Mouse (Mus musculus) left cerebral cortex, adult 9 months (tissue): Measurements from ENCODE around the gene B3glct.

ENCODE experiments used
- DNase-seq, 2 experiments: peaks; one replicate each; pipeline ENCODE4 v3.0.0; 2022; ENCODE audit warnings: low spot score in 2 of 2

Gene B3glct

DNA sequence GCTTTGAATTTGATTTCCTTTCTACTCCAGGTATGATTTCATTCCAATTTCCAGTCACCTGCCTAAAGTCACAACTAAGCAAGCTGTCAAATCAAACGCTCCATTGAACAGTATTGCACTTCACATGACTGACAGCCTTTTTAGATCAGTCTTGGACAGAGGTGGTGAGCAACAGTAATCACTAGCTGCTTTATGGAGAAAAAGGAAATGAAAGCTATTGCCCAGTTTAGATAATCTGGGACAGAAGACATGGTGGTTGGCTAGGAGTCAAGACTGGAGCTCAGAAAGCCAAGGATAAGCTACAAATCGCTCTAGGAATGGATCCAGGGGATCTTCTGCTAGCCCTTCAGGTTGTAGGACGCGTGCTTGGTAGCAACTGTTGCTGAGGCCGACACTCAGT is 14.6 kb upstream of the B3glct start:
- DNase-seq = no peak

DNA sequence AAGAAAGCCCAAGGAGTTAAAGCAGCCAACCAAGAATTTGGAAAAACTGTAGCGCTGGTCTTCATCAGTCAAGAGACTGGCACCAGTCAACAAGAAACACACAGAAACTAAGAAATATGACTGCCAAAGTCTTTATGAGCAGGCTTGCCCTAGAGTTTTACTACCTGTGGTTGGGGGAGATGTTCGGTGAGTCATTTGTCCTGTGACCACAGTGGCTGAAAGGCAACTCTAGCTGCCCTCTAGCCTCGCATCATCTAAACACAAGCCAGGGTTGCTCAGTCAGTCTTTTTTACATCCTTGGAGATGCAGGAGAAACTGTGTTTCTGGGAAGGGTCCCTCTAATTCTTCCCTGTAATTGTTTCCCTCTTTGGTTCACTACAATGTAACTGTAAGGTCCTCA is 834 bp upstream of the B3glct start:
- no peak for DNase-seq

DNA sequence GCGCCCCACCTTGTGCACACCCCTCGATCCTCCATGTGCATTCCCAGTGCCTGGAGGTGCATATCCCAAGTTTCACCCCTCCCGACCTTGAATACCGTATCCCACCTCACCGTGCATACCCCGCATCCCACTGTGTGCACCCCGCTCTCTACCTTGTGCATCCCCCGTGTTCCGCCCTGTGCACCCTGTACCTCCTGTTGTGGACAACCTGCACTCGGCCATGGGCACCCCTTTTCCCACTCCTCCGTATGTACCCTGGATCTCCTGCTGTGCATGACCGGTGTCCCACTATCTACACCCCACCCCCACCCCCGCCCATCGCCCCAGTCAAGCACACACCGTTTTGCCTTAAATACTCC is 939 bp downstream of the B3glct start:
- DNase-seq = no peak

DNA sequence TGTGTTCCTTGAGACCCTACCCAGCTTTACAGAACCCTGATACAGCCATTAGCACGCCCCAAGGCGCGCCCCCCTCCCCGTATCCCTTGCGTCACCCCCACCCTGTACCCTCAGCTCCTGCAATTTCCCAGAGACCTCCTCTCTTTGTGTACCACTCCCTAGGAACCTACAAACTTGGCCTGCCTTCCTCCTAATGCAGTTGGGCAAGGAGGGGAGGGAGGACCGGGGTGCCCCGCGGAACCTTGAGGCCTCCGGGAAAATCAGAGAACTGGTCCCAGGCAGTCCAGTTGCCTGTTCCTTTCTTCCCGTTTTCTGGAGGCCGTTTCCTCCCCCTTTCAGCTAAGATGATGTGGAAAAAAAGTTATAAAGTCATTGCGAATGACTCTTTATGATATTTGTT is 1.3 kb downstream of the B3glct start:
- DNase-seq = no peak

DNA sequence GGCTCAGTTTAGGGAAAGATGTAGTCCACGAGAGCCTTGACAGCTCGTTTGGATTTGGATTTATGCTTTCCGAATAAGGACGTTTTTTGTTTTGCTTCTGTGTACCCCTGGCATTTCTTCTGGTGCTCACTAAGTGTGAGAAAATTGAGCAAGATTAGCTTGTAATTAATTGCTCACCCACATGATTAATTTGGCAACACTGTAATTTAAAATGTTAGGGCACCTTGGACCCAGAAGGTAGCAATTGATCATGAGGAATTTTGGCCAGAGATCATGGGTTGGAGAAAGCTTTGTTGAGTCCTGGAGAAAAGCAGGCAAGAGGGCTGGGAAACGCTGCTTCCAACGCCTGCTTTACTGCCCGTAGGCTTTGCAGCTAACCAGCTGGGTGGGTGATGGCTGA is 1.9 kb downstream of the B3glct start:
- DNase-seq = no peak

DNA sequence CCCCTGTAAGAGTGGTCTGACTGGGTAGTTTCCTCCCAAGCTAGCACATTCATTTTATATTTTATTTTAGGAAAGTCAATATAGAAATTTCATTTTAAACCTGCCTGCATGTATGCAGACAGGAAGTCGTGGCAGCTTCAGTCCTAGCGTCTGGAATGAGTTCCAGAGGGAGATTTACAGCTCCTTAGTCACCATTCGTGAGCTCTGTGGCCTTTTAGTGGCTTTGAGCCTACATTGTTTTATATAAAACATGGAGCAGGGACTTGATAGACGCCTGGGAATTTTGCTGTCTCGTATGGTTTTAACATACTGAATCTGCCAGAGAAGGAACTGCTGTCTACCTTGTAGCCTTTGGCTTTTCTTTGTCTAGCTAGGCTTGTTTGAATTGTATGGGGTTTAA is 2.9 kb downstream of the B3glct start:
- DNase-seq = no peak

DNA sequence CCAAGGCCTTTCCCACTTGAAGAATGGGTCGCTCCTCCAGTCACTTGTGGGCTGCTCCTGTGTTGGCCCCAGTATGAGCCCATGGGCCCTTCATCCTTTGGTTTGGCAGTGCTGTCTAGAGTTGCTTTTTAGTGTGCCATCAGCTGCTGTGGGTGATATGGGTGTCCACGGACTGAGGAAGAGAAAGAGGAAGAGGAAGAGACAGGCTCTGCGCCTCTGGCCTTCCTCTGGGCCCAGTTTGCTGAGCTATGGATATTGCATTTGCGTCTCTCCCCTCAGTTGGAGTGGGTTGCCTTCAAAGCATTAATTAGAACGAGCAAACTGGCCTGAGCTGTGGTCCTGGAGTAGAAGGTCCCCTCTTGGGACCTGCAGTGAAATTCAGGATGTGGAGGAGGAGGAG is 11.8 kb downstream of the B3glct start:
- no peak for DNase-seq

DNA sequence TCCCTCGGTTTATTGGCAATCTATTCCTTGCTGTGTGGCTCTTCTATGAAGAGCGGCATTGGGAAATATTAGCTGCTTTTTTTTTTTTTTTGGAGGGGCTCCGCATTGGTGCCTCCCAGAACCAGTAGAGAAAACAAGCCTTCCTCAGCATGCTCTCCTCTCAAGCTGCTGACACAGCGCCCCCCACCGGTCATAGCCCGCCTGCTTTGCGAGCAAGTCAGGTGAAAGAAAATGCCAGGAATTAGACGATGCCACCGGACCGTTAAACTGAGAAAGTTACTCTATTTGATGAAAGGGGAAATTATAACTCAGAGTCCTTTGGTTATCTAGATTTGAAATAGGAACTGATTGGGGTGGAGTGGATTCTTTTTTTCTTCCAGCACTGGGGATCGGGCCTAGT is 14.5 kb downstream of the B3glct start:
- DNase-seq = peak in 1 of 2 experiments; percentile 56

DNA sequence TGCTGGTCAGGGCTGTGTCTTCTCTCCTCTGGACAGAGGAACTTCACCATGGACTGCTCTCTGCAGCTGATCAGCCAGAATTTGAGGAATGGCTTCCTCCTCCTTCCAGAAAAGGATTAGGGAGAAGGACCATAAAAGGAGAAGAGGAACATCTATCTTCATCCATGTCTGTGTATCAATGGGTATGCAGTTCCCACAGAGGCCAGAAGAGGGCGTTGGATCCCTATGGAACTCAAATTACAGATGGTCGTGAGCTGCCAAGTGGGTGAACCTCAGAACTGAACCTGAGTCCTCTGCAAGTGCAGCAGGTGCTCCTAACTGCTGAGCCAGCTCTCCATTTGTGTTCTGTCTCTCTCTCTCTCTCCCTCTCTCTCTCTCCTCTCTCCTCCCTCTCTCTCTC is 15.2 kb downstream of the B3glct start:
- no peak for DNase-seq

DNA sequence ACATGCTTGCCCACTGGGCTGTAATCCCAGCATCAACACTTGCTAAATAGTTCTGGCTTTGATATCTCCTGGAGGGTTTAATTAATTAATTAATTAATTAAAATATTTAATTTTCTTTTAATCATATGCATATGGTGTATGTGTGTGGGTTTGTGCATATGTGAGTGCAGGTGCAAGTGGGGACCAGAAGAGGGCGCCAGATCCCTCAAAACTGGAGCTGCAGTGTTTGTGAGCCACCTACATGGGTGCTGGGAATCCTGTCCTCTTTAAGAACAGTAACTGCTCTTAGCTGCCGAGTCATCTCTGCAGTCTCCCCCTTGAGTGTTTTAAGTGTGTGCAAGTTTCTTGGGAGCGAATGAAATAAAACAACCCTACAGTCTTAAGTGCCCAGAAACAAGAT is 15.9 kb downstream of the B3glct start:
- DNase-seq = no peak

DNA sequence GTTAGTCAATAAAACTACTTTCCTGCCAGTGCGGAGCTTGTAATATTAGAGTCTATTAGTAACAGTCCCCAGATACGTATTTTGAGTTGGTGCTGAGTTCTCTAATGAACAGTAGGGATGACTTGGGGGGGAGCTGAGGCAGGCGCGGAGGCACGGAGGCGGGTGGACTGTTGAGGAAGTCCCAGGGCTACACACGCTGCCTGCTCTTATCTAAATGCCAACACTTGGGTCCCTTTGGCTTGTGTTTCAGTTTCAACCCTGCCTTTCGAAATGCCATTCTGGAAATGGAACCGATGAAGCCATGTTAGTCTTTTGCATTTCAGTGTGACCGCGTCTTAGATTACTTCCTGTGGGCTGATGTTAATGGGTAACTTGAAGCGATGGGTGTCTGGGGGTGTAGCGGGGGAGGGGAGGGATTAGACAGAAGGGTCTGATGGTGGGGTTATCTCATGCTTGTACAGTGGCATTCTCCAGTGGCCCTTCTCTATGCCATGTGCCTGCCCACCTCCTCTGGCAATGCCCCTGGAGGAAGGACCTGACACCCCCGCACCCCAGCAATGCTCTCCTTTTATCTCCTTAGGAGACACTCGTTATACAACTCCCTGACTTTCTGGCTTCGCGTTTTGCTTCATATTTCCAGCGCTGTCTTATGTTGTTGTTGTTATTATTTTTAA is 17.2 kb downstream of the B3glct start:
- DNase-seq = no peak

DNA sequence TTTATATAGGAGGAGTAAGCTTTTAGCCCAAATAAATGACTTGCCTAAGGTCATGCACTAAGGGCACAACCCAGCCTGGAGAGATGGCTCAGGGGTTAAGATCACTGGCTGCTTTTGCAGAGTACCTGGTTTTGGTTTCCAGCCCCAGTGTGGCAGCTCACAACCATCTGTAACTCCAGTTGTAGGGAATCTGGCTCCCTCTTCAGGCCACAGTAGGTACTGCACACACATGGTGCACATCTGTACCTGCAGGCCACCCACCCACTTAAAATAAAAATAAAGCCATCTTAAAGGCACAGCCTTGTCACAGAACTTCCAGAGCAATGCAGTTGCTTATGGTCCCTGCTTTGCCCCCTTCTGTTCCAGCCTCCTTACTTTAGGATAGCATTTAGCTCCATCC is 24.7 kb downstream of the B3glct start:
- DNase-seq = no peak

DNA sequence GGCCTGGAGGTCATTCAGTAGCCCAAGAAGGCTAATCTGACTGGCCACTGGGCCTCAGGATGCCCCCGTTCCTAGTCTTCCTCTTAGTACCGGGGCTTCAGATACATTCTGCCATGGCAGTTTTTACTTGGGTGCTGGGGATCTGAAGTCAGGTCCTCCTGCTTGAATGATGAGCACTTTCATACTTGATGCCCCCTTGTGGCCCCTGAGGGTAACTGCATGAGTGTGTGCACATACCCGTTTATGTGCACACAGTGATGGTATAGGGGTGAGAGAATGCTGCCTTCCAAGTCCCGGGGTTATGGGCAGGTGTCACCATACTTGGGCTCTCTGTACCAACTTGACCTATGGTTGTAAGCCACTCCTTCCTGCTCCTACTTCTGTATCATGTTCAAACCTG is 33.5 kb downstream of the B3glct start:
- DNase-seq = no peak

DNA sequence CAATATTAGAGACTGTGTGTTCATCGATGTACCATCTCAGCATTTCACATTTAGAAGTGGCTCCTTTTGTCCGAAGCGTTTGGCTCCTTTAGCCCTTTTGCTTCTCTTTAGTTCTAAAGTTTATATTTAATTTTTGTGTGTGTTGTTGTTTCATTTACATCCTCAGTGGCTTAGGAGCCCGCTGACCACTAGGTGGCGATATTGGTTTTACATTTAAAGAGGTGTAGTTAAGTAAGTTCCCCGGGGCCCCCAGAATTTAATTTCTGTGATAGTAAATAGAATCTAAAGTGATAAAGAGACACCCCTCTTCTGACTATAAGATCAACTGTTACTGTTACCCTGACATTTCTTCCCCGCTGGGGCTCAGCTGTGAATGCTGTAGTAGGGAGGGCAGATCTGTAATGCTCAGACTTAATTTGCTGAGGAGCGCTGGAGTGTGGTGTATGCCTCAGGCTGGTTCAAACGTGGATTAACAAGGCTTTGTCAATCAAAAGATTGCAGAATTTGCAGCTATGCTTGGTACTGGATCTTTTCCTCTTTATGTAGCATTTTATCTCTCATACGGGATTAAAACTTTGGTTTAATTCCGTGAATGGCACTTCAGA is 35.2 kb downstream of the B3glct start:
- peak in 1 of 2 experiments; percentile 56 for DNase-seq

DNA sequence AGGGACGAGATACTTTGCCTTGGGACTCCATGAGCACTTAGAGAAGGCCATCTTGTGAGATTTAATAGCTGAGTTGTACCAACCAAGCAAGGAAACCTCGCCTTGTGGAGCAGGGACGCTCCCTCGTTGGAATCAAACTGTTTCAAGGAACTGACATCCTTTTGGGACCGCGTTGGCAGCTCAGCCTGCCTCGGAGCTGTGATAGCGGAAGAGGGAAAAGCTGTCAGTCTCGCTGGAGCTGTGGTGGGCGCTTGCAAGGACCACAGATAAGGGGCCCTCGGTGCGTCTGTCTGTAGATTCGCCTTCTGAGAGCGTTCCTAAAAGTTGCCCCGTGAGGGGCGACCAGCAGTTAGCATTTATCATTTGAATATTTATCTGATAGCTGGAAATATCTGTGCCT is 35.8 kb downstream of the B3glct start:
- no peak for DNase-seq

DNA sequence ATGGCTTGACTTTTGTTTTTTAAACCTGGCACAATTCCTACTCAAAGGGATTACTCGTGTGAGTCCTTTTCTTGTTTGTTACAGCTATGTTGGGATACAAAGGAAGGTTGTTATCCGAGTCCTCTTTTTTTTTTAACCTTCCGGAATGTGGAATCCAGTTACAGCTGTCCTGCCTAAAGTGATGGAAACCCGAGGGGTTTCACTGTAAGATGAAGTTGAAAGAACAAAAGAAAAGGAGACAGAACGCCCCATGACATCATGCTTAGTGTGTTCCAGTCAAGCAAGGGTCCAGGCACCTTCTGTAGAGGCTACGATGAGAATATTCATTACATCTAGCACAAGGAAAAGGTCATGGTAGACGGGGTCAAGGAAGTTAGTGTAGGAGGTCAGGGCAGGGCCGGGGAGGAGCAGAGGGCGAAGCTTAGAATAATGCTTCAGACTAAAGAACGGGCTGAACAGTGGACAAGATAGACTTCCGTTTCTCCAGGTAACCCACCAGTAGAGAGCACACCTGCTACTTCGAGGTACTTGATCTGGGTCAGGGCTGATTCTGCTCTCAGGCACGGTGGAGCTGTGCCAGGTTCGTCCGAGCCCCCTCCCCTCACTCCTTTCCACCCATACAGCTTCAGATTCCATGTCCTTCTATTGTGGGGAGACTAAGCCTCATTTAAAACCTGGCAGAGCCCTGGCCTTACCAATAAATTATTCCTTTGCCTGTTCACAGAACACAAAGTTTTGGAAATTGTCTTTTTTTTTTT is 37.7 kb downstream of the B3glct start:
- no peak for DNase-seq

DNA sequence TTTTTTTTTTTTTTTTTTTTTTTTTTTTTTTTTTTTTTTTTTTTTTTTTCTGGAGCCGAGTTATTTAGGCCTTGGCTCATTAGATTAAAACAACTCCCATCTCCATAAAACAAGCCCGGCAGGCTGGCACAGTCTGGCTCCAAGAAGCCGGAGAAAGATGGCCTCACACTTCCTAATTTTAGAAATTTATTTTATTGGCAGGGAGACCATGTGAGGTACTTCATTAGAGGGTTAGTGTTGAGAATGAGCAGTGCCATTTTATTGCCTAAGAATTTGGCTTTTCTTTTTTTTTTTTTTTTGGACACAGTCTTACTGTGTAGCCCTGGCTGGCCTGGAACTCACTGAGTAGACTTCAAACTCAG is 38.3 kb downstream of the B3glct start:
- DNase-seq = no peak

DNA sequence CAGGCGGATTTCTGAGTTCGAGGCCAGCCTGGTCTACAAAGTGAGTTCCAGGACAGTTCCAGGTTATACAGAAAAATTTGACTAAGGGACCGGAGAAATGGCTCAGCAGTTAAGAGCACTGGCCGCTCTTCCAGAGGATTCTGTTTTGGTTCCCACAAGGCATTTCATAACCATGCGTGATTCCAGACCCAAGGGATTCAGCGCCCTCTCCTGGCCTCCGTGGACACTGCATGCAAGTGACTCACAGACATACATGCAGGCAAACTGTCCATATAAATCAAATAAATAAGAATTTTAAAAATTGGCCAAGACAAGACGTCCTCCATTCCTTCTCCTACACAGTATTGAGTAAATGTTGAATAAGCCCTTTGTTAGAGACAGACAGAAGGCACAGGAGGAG is 53.7 kb downstream of the B3glct start:
- DNase-seq = no peak

DNA sequence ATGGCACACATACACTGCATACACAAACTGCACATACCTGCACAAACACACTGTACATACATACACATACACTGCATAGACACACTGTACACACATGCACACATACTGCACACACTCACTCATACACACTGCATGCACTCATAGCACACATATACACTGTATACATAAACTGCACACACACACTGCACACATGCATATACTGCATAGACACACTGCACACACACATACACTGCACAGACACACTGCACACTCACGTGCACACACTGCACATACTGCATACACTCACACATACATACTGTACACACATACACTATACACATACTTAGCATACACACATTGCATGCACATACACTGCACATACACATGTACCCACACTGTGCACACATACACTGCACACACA is 59.2 kb downstream of the B3glct start:
- no peak for DNase-seq

DNA sequence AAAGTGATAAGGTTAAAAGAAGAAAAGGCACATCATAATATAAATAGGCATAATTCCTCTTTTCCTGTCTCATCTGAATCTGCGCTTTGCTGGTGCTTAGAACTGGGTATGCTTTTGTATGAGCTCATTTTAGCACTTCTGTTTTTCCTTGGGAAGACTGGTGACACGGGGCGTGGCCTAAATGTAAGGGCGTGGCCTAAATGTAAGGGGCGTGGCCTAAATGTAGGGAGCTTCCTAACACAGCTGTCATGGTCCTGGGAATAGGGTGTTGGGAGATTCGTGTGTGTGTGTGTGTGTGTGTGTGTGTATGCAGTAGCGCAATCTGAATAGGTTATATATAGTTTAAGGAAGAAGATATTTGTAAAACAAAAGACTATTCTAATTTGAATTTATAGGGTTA is 62.1 kb downstream of the B3glct start:
- no peak for DNase-seq

DNA sequence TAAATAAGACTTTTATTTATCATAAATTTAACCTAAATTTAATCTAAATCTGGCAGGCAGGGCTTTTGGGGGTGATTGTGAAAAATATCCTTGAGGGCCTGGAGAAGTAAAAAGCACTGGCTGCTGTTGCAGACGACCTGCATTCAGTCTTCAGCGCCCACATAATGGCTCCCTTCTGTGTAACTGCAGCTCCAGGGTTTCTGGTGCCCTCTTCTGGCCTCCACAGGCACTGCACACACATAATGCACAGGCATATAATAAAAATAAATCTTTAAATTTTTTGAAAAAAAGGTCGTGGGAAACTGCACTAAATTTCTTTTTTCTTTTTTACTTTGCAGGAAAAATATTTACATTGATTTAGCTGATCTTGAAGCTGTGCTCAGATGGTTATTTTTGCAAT is 62.7 kb downstream of the B3glct start:
- DNase-seq = no peak

DNA sequence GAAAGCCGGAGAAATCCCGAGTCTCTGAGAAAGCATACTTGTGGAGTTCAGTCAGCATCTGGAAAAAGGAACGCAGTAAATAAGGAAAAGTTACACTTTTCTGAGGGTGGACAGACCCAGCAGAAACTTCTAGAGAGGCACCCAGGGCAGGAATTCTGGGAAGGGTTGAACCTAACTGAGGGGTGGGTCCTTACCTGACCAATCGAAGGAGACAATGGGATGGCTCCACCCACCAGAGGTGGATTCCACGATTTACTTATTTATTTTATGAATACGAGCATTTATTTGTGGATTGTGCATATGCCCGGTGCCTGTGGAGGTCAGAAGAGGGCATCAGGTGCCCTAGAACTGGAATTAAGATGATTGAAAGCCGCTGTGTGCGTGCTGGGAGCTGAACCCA is 64.3 kb downstream of the B3glct start:
- no peak for DNase-seq

DNA sequence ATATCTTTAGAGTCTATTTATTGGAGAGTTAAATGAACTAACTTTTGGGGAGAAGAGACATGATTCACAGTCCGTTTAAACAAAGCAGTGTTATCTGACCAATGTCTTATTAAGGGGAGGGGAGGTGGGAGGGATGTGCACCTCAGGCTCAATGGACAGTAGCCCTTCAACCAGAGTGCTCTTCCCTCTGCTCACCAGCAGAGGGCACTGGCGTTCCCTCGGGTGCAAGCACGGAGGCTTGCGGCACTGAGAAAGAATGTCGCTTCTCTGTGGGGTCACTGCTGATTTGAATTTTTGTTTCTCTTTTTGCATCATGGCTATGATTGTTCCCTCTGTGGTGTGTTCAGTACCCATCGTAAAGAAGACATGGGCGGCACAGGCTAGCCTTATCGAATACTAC is 67.0 kb downstream of the B3glct start:
- no peak for DNase-seq
